Mouse (Mus musculus) limb, embryonic 12.5 days (tissue): ENCODE measurements at regions not wholly inside any gene's neighbourhood (a gene's known extent, or its start where the extent isn't known, plus 50 kb on each side); places are given as distances from the start of the nearest gene placed in this dataset.
A peak's percentile ranks its signal among the peaks of the same experiment; 100 is the strongest.

Source experiments
- ATAC-seq: fragments of 200-750 bp; cut with Nextera tagmentation; 2 replicates; pipeline ENCODE4 v1.8.0; 2017; ENCODE audit warnings: low read depth, moderate TSS enrichment; ENCODE audit not compliant: insufficient number of reproducible peaks, insufficient read depth, low FRiP score, low TSS enrichment
- H3K27ac ChIP-seq: fragments of 300-500 bp; sonication (generic); 2 replicates; pipeline ENCODE4 v1.5.1; 2016; ENCODE audit warnings: mild to moderate bottlenecking, moderate library complexity
- H3K27me3 ChIP-seq: fragments of 300-500 bp; sonication (generic); 2 replicates; pipeline ENCODE4 v1.6.1; 2016; ENCODE audit warnings: mild to moderate bottlenecking, moderate library complexity
- H3K36me3 ChIP-seq: fragments of 300-500 bp; sonication (generic); 2 replicates; pipeline ENCODE4 v1.6.1; 2016; ENCODE audit warnings: mild to moderate bottlenecking, moderate library complexity
- H3K4me1 ChIP-seq: fragments of 300-500 bp; sonication (generic); replicated peaks from 2 replicates; pipeline ENCODE4 v1.6.1; 2016
- H3K4me2 ChIP-seq: fragments of 300-500 bp; sonication (generic); 2 replicates; pipeline ENCODE4 v1.6.1; 2016; ENCODE audit warnings: mild to moderate bottlenecking, moderate library complexity
- H3K4me3 ChIP-seq: fragments of 300-500 bp; sonication (generic); replicated peaks from 2 replicates; pipeline ENCODE4 v1.5.1; 2016; ENCODE audit warnings: mild to moderate bottlenecking
- H3K9ac ChIP-seq: fragments of 300-500 bp; sonication (generic); replicated peaks from 2 replicates; pipeline ENCODE4 v1.6.1; 2016; ENCODE audit warnings: mild to moderate bottlenecking, moderate library complexity
- H3K9me3 ChIP-seq: fragments of 300-500 bp; sonication (generic); 2 replicates; pipeline ENCODE4 v1.6.1; 2016; ENCODE audit warnings: mild to moderate bottlenecking, moderate library complexity
- WGBS: fragments of 180-500 bp; shearing (Covaris S2); methylation state at CpG from one replicate; pipeline ENCODE4 v1.1.7; 2016; 5-methylcytosine and 5-hydroxymethylcytosine counted together

DNA sequence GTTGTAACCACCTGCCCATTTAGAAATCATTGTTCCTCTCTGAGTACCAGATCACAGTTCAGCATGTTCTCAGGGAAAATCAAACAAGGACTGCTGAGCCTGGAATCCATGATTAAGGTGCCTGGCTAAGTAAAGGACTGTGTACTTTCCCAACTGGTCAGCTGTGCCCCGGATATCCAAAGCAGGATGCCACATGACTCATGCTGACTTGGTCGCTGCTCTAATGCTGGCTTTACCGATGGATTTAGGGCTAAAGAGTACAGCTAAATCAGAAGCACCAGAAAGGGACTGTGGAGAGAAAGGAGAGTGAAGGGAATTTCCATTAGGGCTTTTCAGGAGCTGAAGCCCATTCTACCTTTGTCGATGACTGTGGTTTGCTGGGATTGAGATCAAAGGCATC lies 119.6 kb downstream of the Bmp2 start:
- H3K9ac ChIP-seq = no peak overlapping the region
- ATAC-seq = no peak
- no peak overlapping the region for H3K4me3 ChIP-seq
- H3K36me3 ChIP-seq = no peaks in the 10 kb centered on the region
- H3K9me3 ChIP-seq = no peaks in the 10 kb centered on the region
- peaks cover 12% of the 10 kb centered on the region; the same call in 1 of the 2 replicates for H3K27me3 ChIP-seq
- WGBS = 81% methylated on average over 4 of the region's 4 CpGs
- H3K4me2 ChIP-seq = no peak overlapping the region
- no peak overlapping the region for H3K27ac ChIP-seq
- peaks cover 5% of the 10 kb centered on the region for H3K4me1 ChIP-seq

DNA sequence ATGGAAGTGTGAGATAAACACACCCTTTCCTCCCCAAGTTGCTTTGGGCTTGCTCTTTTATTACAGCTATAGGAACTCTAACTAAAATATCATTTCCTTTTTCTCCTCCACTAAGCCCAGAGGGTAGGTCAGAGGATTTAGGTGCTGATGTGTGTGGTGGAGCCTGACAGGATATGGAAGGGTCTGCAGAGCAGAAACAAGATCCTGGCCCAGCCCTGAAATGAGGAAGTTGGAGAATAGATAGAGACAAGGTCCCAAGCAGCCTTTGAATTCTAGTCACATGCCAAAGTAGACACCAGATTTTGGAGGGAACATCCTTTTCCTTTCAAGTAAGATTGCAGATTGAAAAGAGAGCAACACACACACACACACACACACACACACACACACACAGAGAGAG lies 132.4 kb downstream of the Bmp2 start:
- no peaks in the 10 kb centered on the region for H3K27me3 ChIP-seq
- no peak for ATAC-seq
- no peak overlapping the region for H3K4me3 ChIP-seq
- H3K4me1 ChIP-seq = no peaks in the 10 kb centered on the region
- no peaks in the 10 kb centered on the region for H3K9me3 ChIP-seq
- no peak overlapping the region for H3K27ac ChIP-seq
- no peaks in the 10 kb centered on the region for H3K36me3 ChIP-seq
- no peak overlapping the region for H3K9ac ChIP-seq
- no peak overlapping the region for H3K4me2 ChIP-seq

DNA sequence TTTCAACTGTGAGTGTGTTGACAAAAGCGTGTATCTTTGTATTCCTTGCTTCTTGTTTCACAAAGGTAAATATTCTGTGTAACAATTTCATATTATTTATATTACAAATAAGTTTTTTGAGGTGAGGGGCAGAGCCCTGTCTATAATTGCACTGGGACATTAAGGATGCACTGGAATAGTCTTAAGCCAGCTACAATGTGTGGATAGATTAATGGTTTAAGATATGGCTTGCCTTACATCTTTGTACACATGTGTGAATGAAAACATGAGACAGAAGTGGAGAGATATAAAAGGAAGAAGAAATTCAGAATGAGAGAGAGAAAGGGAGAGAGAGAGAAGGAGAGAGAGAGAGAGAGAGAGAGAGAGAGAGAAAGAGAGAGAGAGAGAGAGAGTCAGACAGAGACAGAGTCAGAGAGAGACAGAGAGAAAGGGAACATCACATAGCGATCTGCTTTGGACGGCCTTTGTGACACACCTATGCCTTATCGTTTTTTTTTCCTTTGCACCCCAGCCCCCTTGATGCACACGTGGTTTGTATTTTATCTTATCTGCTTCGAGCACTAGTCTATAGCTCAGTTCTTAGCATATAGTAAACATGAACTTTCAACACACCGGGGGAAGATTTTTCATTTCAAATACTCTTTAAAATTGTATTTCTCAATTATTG lies 136.3 kb downstream of the Bmp2 start:
- no peak for ATAC-seq
- WGBS = 87% methylated on average over 7 of the region's 7 CpGs

DNA sequence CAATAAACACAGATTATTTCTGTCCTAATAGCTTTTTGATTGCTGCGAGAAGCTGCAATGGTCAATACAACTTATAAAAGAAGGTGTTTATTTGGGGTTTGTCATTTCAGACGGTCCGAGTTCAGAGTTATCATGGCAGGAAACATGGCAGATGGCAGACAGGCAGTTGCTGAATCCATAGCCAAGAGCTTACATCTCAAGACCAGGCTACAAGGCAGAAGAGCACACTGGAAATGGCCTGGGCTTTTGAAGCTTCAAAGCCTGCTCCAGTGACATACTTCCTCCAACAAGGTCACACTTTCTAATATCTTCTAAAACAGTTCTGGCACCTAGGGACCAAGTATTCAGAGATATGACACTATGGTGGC lies 136.8 kb downstream of the Bmp2 start:
- WGBS = 83% methylated on average over 3 of the region's 3 CpGs
- H3K27ac ChIP-seq = no peak overlapping the region
- ATAC-seq = no peak

More for the DNA sequence above, 136.3 kb downstream of the Bmp2 start:
- H3K36me3 ChIP-seq = no peaks in the 10 kb centered on the region
- H3K9ac ChIP-seq = no peak overlapping the region
- H3K4me3 ChIP-seq = no peak overlapping the region
- H3K4me2 ChIP-seq = no peak overlapping the region
- no peaks in the 10 kb centered on the region for H3K9me3 ChIP-seq
- no peak overlapping the region for H3K27ac ChIP-seq
- H3K4me1 ChIP-seq = no peaks in the 10 kb centered on the region
- no peaks in the 10 kb centered on the region for H3K27me3 ChIP-seq

DNA sequence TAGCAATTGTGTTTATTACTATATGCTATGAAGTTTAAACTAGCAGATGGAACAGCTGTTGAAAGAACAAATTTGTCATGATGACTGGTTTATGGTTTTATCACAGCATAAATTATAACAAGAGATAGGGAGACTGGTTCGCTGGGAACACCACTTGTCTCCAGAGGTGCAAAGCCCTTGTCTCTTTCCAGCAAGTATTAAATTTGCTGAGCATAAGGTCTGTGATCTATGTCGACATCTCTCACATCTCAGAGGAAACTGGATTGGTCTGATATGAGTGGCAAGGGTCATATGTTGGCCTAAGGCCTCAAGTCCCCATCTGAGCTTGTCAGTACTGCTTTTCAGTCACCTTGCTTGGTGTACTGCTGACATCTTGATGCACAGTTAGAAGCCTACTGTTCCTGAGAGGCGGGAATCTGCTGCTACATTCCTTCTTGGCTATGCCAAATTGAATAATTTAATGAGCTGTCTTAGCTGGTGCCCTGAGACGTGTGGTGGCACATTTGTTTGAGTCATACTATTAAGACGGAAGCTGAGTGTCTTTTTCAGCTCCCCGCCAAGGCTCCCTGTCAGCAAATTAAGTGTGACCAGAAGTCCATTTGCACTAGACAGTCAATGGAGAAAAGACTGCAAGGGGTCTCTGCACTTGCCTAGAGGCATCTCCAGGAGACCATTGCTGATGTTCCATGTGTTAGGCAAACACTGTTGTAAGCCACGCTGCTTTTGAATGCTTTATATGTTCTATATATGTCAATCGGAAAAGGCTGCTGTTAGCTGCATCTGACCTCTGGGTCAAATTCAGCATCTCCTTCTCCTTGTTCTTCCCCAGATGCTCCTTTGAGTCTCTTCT lies 157.0 kb downstream of the Bmp2 start:
- Histone ChIP-seq H3K9ac (no peak overlapping the region), H3K9me3 (no peaks in the 10 kb centered on the region), H3K27ac (no peak overlapping the region), H3K36me3 (no peaks in the 10 kb centered on the region), H3K27me3 (peaks cover 3% of the 10 kb centered on the region), H3K4me3 (no peak overlapping the region), H3K4me1 (no peaks in the 10 kb centered on the region), H3K4me2 (no peak overlapping the region)
- ATAC-seq = no peak
- 56% methylated on average over 8 of the region's 8 CpGs for WGBS

More for the DNA sequence above, 136.8 kb downstream of the Bmp2 start:
- Histone ChIP-seq H3K36me3 (no peaks in the 10 kb centered on the region), H3K4me1 (no peaks in the 10 kb centered on the region), H3K27me3 (no peaks in the 10 kb centered on the region), H3K9me3 (no peaks in the 10 kb centered on the region), H3K4me2 (no peak overlapping the region), H3K9ac (no peak overlapping the region), H3K4me3 (no peak overlapping the region)

DNA sequence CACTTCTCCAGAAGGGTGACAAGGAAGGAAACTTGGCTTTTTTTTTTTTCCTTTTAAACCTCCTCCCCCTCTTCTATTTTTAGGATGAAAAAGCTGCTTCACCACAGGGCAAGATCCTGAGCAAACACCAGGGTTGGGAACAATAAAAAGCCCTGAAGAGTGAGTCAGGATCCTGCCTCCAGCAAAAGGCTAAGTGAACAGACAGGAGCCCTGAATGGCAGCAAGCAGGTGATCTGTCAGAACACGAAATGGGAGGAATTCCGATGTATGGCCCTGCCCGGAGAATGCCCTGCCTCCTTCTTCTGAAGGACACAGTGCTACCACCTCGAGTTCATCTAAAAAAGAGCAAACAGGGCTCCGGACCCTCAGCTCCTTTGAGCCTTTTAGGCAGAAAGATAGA lies 164.3 kb downstream of the Bmp2 start:
- no peak overlapping the region for H3K9ac ChIP-seq
- no peak for ATAC-seq

DNA sequence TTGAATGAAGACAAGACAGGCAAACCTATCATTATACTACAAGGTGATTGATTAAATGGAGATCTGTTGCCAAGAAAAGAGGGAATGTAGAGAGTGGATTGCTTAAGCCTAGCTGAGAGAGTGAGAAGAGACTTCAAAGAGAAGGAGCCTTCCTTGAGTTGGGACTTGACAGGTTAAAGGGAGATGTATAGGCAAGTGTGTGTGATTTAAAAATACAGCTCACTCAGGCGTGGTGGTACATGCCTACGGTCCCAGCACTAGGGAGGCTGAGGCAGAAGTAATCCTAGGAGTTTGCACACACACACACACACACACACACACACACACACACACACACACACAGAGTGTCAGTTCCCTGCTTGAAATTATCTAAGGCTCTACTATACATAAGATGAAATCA lies 165.1 kb downstream of the Bmp2 start:
- Histone ChIP-seq H3K9me3 (no peaks in the 10 kb centered on the region), H3K27ac (no peak overlapping the region), H3K36me3 (no peaks in the 10 kb centered on the region), H3K9ac (no peak overlapping the region), H3K4me1 (no peaks in the 10 kb centered on the region), H3K4me3 (no peak overlapping the region), H3K4me2 (no peak overlapping the region), H3K27me3 (peaks cover 3% of the 10 kb centered on the region)
- 56% methylated on average over 2 of the region's 2 CpGs for whole genome bisulfite sequencing
- no peak for ATAC-seq

More for the DNA sequence above, 164.3 kb downstream of the Bmp2 start:
- no peaks in the 10 kb centered on the region for H3K9me3 ChIP-seq
- H3K4me2 ChIP-seq = no peak overlapping the region
- no peak overlapping the region for H3K27ac ChIP-seq
- H3K36me3 ChIP-seq = no peaks in the 10 kb centered on the region
- 65% methylated on average over 5 of the region's 5 CpGs for WGBS
- no peaks in the 10 kb centered on the region for H3K4me1 ChIP-seq
- H3K27me3 ChIP-seq = peaks cover 3% of the 10 kb centered on the region
- no peak overlapping the region for H3K4me3 ChIP-seq

DNA sequence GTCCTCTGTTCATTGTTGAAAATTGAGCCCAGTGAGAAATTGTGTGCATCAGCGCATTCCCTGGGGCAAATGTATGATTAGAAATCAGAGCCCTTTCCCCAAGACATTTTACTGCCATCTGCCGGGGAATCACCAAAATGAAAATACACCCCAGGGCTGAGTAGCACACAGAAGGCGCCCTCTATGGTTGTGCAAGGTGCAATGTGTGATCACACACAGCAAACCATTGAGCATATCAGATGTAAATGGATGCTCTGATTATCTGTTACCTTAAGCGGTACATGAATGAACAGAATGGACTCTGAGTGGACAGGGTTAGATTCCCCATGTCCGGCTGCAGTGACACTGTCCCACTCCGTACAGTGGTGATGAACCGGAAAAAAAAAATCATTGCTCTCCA lies 172.4 kb downstream of the Bmp2 start:
- H3K4me3 ChIP-seq = no peak overlapping the region
- H3K36me3 ChIP-seq = no peaks in the 10 kb centered on the region
- H3K4me2 ChIP-seq = no peak overlapping the region
- peaks cover 15% of the 10 kb centered on the region for H3K27me3 ChIP-seq
- ATAC-seq = no peak
- peaks cover 16% of the 10 kb centered on the region for H3K4me1 ChIP-seq
- no peak overlapping the region for H3K9ac ChIP-seq
- H3K9me3 ChIP-seq = no peaks in the 10 kb centered on the region
- 75% methylated on average over 7 of the region's 7 CpGs for WGBS
- H3K27ac ChIP-seq = no peak overlapping the region

DNA sequence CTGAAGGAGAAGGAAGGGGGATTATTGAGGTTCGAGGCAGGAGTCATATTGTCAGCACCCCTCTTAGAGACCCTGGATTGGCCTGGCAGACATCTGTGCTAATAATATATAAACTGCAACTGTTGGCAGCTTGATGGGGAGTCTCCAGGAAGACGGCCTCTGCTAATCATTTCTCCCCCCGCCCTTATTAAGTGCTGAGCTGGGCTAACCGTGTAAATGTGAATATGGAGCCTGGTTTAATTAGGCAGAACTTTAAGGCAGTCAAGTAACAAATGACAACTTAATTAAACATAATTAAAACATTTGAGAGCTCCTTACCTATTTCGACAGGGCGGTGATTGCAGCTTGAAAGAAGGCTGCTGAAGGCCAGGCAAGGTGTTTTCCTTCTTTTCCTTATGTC lies 172.8 kb downstream of the Bmp2 start:
- Histone ChIP-seq H3K9me3 (no peaks in the 10 kb centered on the region), H3K27me3 (peaks cover 15% of the 10 kb centered on the region), H3K4me3 (no peak overlapping the region), H3K4me2 (no peak overlapping the region), H3K9ac (no peak overlapping the region), H3K27ac (no peak overlapping the region), H3K36me3 (no peaks in the 10 kb centered on the region), H3K4me1 (peaks cover 16% of the 10 kb centered on the region)
- ATAC-seq = no peak
- 25% methylated on average over 6 of the region's 6 CpGs for WGBS

DNA sequence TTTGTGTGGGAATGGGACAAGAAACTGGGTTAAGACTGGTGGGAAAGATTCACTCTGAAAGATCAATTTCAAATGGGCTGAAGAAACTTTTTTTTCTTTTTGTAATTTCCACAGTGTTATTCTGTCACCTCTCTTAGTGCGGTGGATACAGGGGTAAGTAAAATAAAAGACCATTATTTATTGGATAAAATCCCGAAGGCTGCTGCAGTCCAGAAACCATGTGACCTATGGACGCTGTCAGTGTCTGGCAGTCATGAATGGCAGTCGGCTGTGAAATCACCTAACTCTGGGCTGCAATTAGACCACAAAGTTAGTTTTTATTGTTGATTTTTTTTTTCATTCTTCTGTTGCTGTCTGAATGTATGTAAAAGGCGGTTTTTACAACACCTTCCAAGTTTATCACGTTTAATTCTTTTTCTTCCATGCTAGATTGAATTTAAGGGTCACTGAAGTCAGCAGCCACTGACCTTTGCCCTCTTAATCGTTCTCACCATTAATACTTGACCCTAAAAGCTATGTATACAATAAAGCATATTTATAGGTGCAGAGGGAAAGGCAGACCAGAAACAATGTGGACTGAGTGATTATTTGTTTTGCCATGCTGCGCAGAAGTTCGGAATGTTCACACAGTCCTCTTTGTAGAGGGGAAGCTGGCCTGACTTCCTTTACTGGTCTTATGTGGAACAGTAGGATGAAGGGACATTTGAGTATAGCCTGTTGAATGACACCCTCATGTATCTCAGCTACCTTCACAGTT lies 182.7 kb downstream of the Bmp2 start:
- no peak for ATAC-seq
- 16% methylated on average over 9 of the region's 9 CpGs for WGBS

DNA sequence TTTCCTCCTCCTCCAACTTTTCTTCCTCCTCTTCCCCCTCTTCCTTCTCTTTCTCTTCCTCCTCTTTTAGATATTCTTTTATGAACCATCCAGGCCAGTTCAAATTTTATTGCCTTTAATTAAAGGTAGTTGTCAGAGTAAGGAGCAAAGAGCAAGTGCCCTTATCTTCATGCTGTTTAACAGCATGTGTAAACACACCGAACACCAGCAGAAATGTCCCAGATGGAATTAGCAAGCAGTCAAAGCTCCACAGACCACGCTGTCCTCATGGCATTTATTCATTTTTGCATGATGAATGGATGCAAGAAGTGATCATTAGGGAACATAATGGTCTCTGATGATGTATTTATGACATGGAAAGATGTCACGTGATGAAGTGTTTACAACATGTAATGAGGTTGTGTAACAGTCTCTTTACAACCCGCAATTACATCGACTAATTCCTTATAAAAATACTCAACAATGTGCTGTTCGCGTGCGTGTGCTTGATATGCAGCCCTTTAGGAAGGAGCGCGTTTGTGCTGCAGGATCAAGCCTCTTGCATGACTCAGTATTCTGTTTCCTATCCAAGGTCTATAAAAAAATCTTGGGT lies 187.0 kb downstream of the Bmp2 start:
- Histone ChIP-seq H3K9ac (no peak overlapping the region), H3K27ac (no peak overlapping the region), H3K27me3 (peaks cover 28% of the 10 kb centered on the region), H3K4me3 (no peak overlapping the region), H3K9me3 (no peaks in the 10 kb centered on the region), H3K4me1 (peaks cover 27% of the 10 kb centered on the region), H3K36me3 (no peaks in the 10 kb centered on the region), H3K4me2 (no peak overlapping the region)
- ATAC-seq = no peak
- WGBS = 12% methylated on average over 10 of the region's 10 CpGs

More for the DNA sequence above, 182.7 kb downstream of the Bmp2 start:
- Histone ChIP-seq H3K27me3 (peaks cover 13% of the 10 kb centered on the region; the same call in 1 of the 2 replicates), H3K9me3 (no peaks in the 10 kb centered on the region), H3K36me3 (no peaks in the 10 kb centered on the region), H3K9ac (no peak overlapping the region), H3K4me3 (no peak overlapping the region), H3K4me2 (peak overlapping the region; percentile 8; the same call in 1 of the 2 replicates), H3K27ac (no peak overlapping the region), H3K4me1 (peaks cover 27% of the 10 kb centered on the region)
